Mouse (Mus musculus) CH12.LX (cell line): Measurements from ENCODE around the gene Igsf8. TPM values are rescaled to one million over a fixed set of nuclear protein-coding genes. Genes with fewer than 3 reads are reported as not detected.

ENCODE experiments used
- DNase-seq: peaks from one replicate; pipeline ENCODE4 v3.0.0-alpha.2; 2013; ENCODE audit errors: extremely low read depth
- H3K27ac ChIP-seq: 2 replicates; pipeline ENCODE4 v1.5.1; 2012; ENCODE audit warnings: low read depth, mild to moderate bottlenecking, control low read depth, moderate library complexity; ENCODE audit not compliant: insufficient read depth
- H3K27me3 ChIP-seq: replicated peaks from 2 replicates; pipeline ENCODE3; 2012; ENCODE audit warnings: inconsistent platforms
- H3K36me3 ChIP-seq, 2 experiments: replicated peaks in 1 of 2; 2 replicates each; pipeline versions ENCODE3 to v1.6.1; 2012; ENCODE audit warnings: inconsistent platforms in 1 of 2, low read length in 1 of 2, mild to moderate bottlenecking in 1 of 2, mixed read lengths in 1 of 2, moderate library complexity in 1 of 2; ENCODE audit not compliant: control insufficient read depth in 1 of 2, insufficient read depth in 1 of 2
- H3K4me1 ChIP-seq, 2 experiments: 2 replicates each; pipeline ENCODE4 v1.6.1; 2012; ENCODE audit warnings: inconsistent platforms in 1 of 2, moderate library complexity in 1 of 2; ENCODE audit not compliant: insufficient read depth in 2 of 2, control insufficient read depth in 1 of 2
- H3K4me2 ChIP-seq: 2 replicates; pipeline ENCODE4 v1.6.1; 2012; ENCODE audit warnings: low read depth, mild to moderate bottlenecking, control low read depth; ENCODE audit not compliant: poor library complexity, insufficient read depth, severe bottlenecking
- H3K4me3 ChIP-seq, 3 experiments: fragments of 150-350 bp in 1 of 3; sonication (generic) in 1 of 3; replicated peaks in 1 of 3; 2 replicates each; pipeline versions ENCODE3 to v1.5.1; 2011 to 2012; ENCODE audit warnings: low read depth in 2 of 3, low read length in 2 of 3, mild to moderate bottlenecking in 2 of 3, moderate library complexity in 2 of 3, control low read depth in 1 of 3, improper control_type of control experiment in 1 of 3, inconsistent platforms in 1 of 3, mixed read lengths in 1 of 3; ENCODE audit not compliant: poor library complexity in 1 of 3
- H3K79me2 ChIP-seq: replicated peaks from 2 replicates; pipeline ENCODE4 v1.6.1; 2012; ENCODE audit warnings: mild to moderate bottlenecking, moderate library complexity; ENCODE audit not compliant: control insufficient read depth, poor library complexity, insufficient read depth, severe bottlenecking; ENCODE audit errors: extremely low read depth
- H3K9ac ChIP-seq: 2 replicates; pipeline ENCODE4 v1.6.1; 2012; ENCODE audit warnings: low read depth, mild to moderate bottlenecking, control low read depth, moderate library complexity; ENCODE audit not compliant: insufficient read depth
- H3K9me3 ChIP-seq: replicated peaks from 2 replicates; pipeline ENCODE3; 2012; ENCODE audit warnings: low read length, inconsistent platforms, mixed read lengths
- BHLHE40 ChIP-seq: IDR thresholded peaks from 2 replicates; pipeline ENCODE4 v1.6.1; 2011; ENCODE audit warnings: mild to moderate bottlenecking, low read depth, low read length, improper control_type of control experiment
- CHD1 ChIP-seq: IDR thresholded peaks from 2 replicates; pipeline ENCODE4 v1.6.1; 2012; ENCODE audit warnings: low read depth, low read length, improper control_type of control experiment, inconsistent platforms
- ELF1 ChIP-seq: IDR thresholded peaks from 2 replicates; pipeline ENCODE4 v1.6.1; 2014; ENCODE audit warnings: low read depth, mild to moderate bottlenecking, inconsistent platforms, low read length, improper control_type of control experiment
- ETS1 ChIP-seq: conservative IDR thresholded peaks from 2 replicates; pipeline ENCODE4 v1.6.1; 2012; ENCODE audit warnings: low read depth, mild to moderate bottlenecking, inconsistent platforms, low read length, improper control_type of control experiment, moderate library complexity
- GABPA ChIP-seq: IDR thresholded peaks from 2 replicates; pipeline ENCODE4 v1.6.1; 2012; ENCODE audit warnings: low read depth, low read length, improper control_type of control experiment, inconsistent platforms; ENCODE audit not compliant: insufficient replicate concordance
- HCFC1 ChIP-seq: IDR thresholded peaks from 2 replicates; pipeline ENCODE4 v1.6.1; 2012; ENCODE audit warnings: low read depth, mild to moderate bottlenecking, inconsistent platforms, low read length, improper control_type of control experiment
- JUN ChIP-seq: IDR thresholded peaks from 2 replicates; pipeline ENCODE4 v1.6.1; 2011; ENCODE audit warnings: low read depth, mild to moderate bottlenecking, low read length, improper control_type of control experiment, moderate library complexity; ENCODE audit not compliant: insufficient read depth
- JUND ChIP-seq: conservative IDR thresholded peaks from 2 replicates; pipeline ENCODE4 v1.6.1; 2011; ENCODE audit warnings: low read depth, low read length, improper control_type of control experiment
- MEF2A ChIP-seq: IDR thresholded peaks from 2 replicates; pipeline ENCODE4 v1.6.1; 2014; ENCODE audit warnings: low read depth, mild to moderate bottlenecking, inconsistent platforms, low read length, improper control_type of control experiment, borderline replicate concordance
- POLR2AphosphoS2 ChIP-seq: IDR thresholded peaks from 2 replicates; pipeline ENCODE4 v1.6.1; 2011; ENCODE audit warnings: low read depth, low read length, improper control_type of control experiment
- TCF12 ChIP-seq: IDR thresholded peaks from 2 replicates; pipeline ENCODE4 v1.6.1; 2014; ENCODE audit warnings: low read depth, mild to moderate bottlenecking, inconsistent platforms, low read length, improper control_type of control experiment
- UBTF ChIP-seq: IDR thresholded peaks from 2 replicates; pipeline ENCODE4 v1.6.1; 2012; ENCODE audit warnings: low read depth, mild to moderate bottlenecking, inconsistent platforms, low read length, improper control_type of control experiment, moderate library complexity
- USF2 ChIP-seq: conservative IDR thresholded peaks from 2 replicates; pipeline ENCODE4 v1.6.1; 2011; ENCODE audit warnings: low read depth, low read length, improper control_type of control experiment
- ZC3H11A ChIP-seq: IDR thresholded peaks from 2 replicates; pipeline ENCODE4 v1.6.1; 2012; ENCODE audit warnings: low read depth, mild to moderate bottlenecking, inconsistent platforms, low read length, improper control_type of control experiment
- ZMIZ1 ChIP-seq: IDR thresholded peaks from 2 replicates; pipeline ENCODE4 v1.6.1; 2012; ENCODE audit warnings: low read depth, mild to moderate bottlenecking, inconsistent platforms, low read length, improper control_type of control experiment
- dilution Hi-C: fragments of 300-500 bp; cut with MboI; formaldehyde crosslinking; loops from 2 replicates; pipeline ENCODE4 v1.14.3; 2020; ENCODE audit warnings: low sequenced_read_pairs; ENCODE audit not compliant: extremely low pct_unique_long_range_greater_than_20kb, extremely low pct_ligation_motif_present
- in situ Hi-C: fragments of 300-500 bp; cut with MboI; formaldehyde crosslinking; loops from 3 replicates; pipeline ENCODE4 v1.14.3; 2019; ENCODE audit warnings: low sequenced_read_pairs, low pct_ligation_motif_present, low pct_unique_long_range_greater_than_20kb, mixed read lengths
- polyA plus RNA-seq: library from polyadenylated mRNA; unstranded; fragments of >175 nt; gene quantifications from 2 replicates; pipeline ENCODE4 v1.2.1, GENCODE M21; 2012; ENCODE audit warnings: low read depth; ENCODE audit not compliant: insufficient read length
- total RNA-seq, 2 experiments: library from RNA; depleted of rRNA; stranded (reverse); fragments of 300-350 nt in 1 of 2; fragments of >200 nt in 1 of 2; gene quantifications; 2 replicates each; pipeline ENCODE4 v1.2.3; 2012 to 2014

Gene Igsf8
- total and polyA plus RNA-seq, 3 experiments, result 7.4 to 37.0 (median 25.9) TPM

GRCm38 (mm10) chr1:172322725-172323124 is 61.3 kb downstream of the Igsf8 start:
- Histone ChIP-seq H3K4me3 (no peak overlapping the region), H3K27ac (no peak overlapping the region), H3K27me3 (peaks cover 4% of the 10 kb centered on the region), H3K4me1 (no peaks in the 10 kb centered on the region; a peak in 1 of 4 replicates), H3K9me3 (peaks cover 10% of the 10 kb centered on the region), H3K79me2 (no peaks in the 10 kb centered on the region), H3K36me3 (peaks cover 9 to 43% of the 10 kb centered on the region in 2 experiments), H3K9ac (no peak overlapping the region), H3K4me2 (no peak overlapping the region)
- TF ChIP-seq BHLHE40 (no peak), POLR2AphosphoS2 (no peak), CHD1 (no peak), ETS1 (no peak), JUND (no peak), MEF2A (no peak), ZC3H11A (no peak), JUN (no peak), ZMIZ1 (no peak), UBTF (no peak)
- in situ Hi-C loops, result loop anchor here (25.0 kb wide), 2 partner anchors 285 to 510 kb away; partner anchors contain the start of gene Vangl2
- dilution Hi-C loops, result no loop called here
- no peak for DNase-seq

- Histone ChIP-seq H3K4me1 (no peaks in the 10 kb centered on the region; a peak in 1 of 4 replicates), H3K4me2 (no peak overlapping the region), H3K4me3 (no peak overlapping the region), H3K9ac (no peak overlapping the region), H3K27me3 (peaks cover 6% of the 10 kb centered on the region), H3K27ac (no peak overlapping the region), H3K79me2 (no peaks in the 10 kb centered on the region), H3K9me3 (peaks cover 10% of the 10 kb centered on the region), H3K36me3 (peaks cover 5 to 38% of the 10 kb centered on the region in 2 experiments)
- no peak for DNase-seq
- dilution Hi-C loops (no loop called here), in situ Hi-C loops (loop anchor here (25.0 kb wide), 2 partner anchors 286 to 511 kb away; partner anchors contain the start of gene Vangl2)
- TF ChIP-seq ELF1, result no peak
- no peak for TF ChIP-seq GABPA
- no peak for TF ChIP-seq HCFC1
- no peak for TF ChIP-seq USF2
- TF ChIP-seq TCF12, result no peak
- TF ChIP-seq MEF2A, result no peak
- TF ChIP-seq JUND, result no peak
These were observed 61.9 kb downstream of the Igsf8 start for GRCm38 (mm10) chr1:172323298-172323697.
